Mouse (Mus musculus) spleen, postnatal 36 days (tissue): ENCODE measurements at regions not wholly inside any gene's neighbourhood (a gene's known extent, or its start where the extent isn't known, plus 50 kb on each side); places are given as distances from the start of the nearest gene placed in this dataset.

Experiments used
- DNase-seq, 2 experiments: peaks; one replicate each; pipeline ENCODE4 v3.0.0; 2022; ENCODE audit warnings: low spot score in 2 of 2, mixed read lengths in 1 of 2

- no peak for DNase-seq
Measured at GRCm38 (mm10) chr1:124706246-124706645, 660.9 kb upstream of the Dpp10 start.

- DNase-seq, result no peak
Measured at GRCm38 (mm10) chr1:124674420-124674819, 629.1 kb upstream of the Dpp10 start.

GRCm38 (mm10) chr1:124652872-124653271 is 607.5 kb upstream of the Dpp10 start:
- no peak for DNase-seq

- no peak for DNase-seq
Measured at GRCm38 (mm10) chr1:124652251-124652861, 607.0 kb upstream of the Dpp10 start.

GRCm38 (mm10) chr1:124635246-124635768 is 589.9 kb upstream of the Dpp10 start:
- DNase-seq, result no peak

- no peak for DNase-seq
Measured at GRCm38 (mm10) chr1:124630084-124630483, 584.7 kb upstream of the Dpp10 start.

- DNase-seq, result no peak
Measured at GRCm38 (mm10) chr1:124584620-124585019, 539.3 kb upstream of the Dpp10 start.
